Mouse (Mus musculus) intestine, postnatal 0 days (tissue): Measurements from ENCODE around the gene Gm9573. TPM values are rescaled to one million over a fixed set of nuclear protein-coding genes. Genes with fewer than 3 reads are reported as not detected.

Source experiments
- ATAC-seq: fragments of 200-750 bp; cut with Nextera tagmentation; 2 replicates; pipeline ENCODE4 v1.8.0; 2017; ENCODE audit warnings: mild to moderate bottlenecking, moderate TSS enrichment, moderate library complexity
- H3K27ac ChIP-seq: fragments of 300-500 bp; sonication (generic); 2 replicates; pipeline ENCODE4 v1.5.1; 2014; ENCODE audit warnings: mild to moderate bottlenecking, low read depth, low read length, moderate library complexity
- H3K27me3 ChIP-seq: fragments of 300-500 bp; sonication (generic); replicated peaks from 2 replicates; pipeline ENCODE4 v1.6.1; 2014; ENCODE audit warnings: low read length, mixed read lengths; ENCODE audit not compliant: control insufficient read depth, insufficient read depth
- H3K36me3 ChIP-seq: fragments of 300-500 bp; sonication (generic); 2 replicates; pipeline ENCODE4 v1.6.1; 2014; ENCODE audit warnings: mild to moderate bottlenecking, moderate library complexity; ENCODE audit not compliant: control insufficient read depth, insufficient read depth
- H3K4me1 ChIP-seq: fragments of 300-500 bp; sonication (generic); replicated peaks from 2 replicates; pipeline ENCODE4 v1.6.1; 2014; ENCODE audit warnings: antibody characterized with exemption, low read length, mixed read lengths; ENCODE audit not compliant: control insufficient read depth, insufficient read depth
- H3K4me2 ChIP-seq: fragments of 300-500 bp; sonication (generic); replicated peaks from 2 replicates; pipeline ENCODE4 v1.6.1; 2014; ENCODE audit warnings: low read depth, mild to moderate bottlenecking, moderate library complexity
- H3K4me3 ChIP-seq: fragments of 300-500 bp; sonication (generic); 2 replicates; pipeline ENCODE4 v1.5.1; 2014; ENCODE audit warnings: low read depth, low read length
- H3K9ac ChIP-seq: fragments of 300-500 bp; sonication (generic); 2 replicates; pipeline ENCODE4 v1.6.1; 2014; ENCODE audit warnings: mild to moderate bottlenecking, low read depth, low read length
- H3K9me3 ChIP-seq: fragments of 300-500 bp; sonication (generic); 2 replicates; pipeline ENCODE4 v1.6.1; 2016; ENCODE audit warnings: mixed run types; ENCODE audit not compliant: control insufficient read depth
- CTCF ChIP-seq: sonication (generic); IDR thresholded peaks from 2 replicates; pipeline ENCODE4 v1.5.1; 2016; ENCODE audit warnings: low read depth, mild to moderate bottlenecking, control low read depth, antibody characterized with exemption, moderate library complexity
- WGBS: fragments of 180-500 bp; shearing (Covaris S2); extraction: QIAGEN DNeasy Blood & Tissue Kit; methylation state at CpG from one replicate; pipeline ENCODE4 v1.1.7; 2014; 5-methylcytosine and 5-hydroxymethylcytosine counted together
- polyA plus RNA-seq: library from polyadenylated mRNA; unstranded; fragments of >200 nt; fragmentation: Nextera tagmentation; extraction: Ambion mirVana; gene quantifications from 2 replicates; pipeline ENCODE4 v1.2.1, GENCODE M21; 2015

Gm9573 gene
- polyA plus RNA-seq, 1 experiment from 2014 or later, result not detected

DNA sequence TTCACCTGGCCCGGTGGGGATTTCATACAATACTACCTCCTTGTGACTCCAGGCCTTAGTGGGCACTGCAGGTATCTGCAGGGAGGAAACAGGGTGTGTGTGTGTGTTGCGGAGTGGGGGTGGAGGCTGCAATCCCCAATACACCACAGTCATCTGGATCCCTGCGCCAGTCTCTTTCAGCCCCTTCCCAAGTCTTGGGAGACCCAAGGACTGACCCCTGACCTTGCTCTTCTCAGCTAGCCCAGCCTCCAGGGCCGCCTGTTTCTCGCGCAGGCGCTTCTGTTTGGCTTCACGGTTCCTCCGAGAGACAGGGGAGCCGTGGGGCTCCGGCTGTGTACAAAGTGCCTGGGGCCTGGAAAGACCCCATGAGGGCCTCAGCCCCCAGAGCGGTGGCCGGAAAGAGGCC is 40.4 kb upstream of the Gm9573 start:
- TF ChIP-seq CTCF, result 0 out of 2 replicates have a peak, but pooled peaks have one; percentile 6
- peaks cover 8% of the 10 kb centered on the region; the same call in 1 of the 2 replicates for H3K4me1 ChIP-seq
- WGBS, result 2% methylated on average over 13 of the region's 13 CpGs
- ATAC-seq, result peak; percentile 22; the same call in 1 of the 2 replicates
- H3K9me3 ChIP-seq, result no peaks in the 10 kb centered on the region
- peak overlapping the region; percentile 74 for H3K27ac ChIP-seq
- H3K27me3 ChIP-seq, result no peaks in the 10 kb centered on the region
- peaks cover 35% of the 10 kb centered on the region for H3K36me3 ChIP-seq
- peak overlapping the region; percentile 64 for H3K9ac ChIP-seq
- H3K4me2 ChIP-seq, result peak overlapping the region; percentile 96
- peak overlapping the region; percentile 66 for H3K4me3 ChIP-seq

GRCm38 (mm10) chr17:35665957-35666515 is 39.6 kb upstream of the Gm9573 start:
- no peak overlapping the region for H3K9ac ChIP-seq
- H3K4me2 ChIP-seq, result no peak overlapping the region
- no peaks in the 10 kb centered on the region for H3K9me3 ChIP-seq
- TF ChIP-seq CTCF, result peak; percentile 92
- no peak overlapping the region for H3K4me3 ChIP-seq
- peaks cover 8% of the 10 kb centered on the region; the same call in 1 of the 2 replicates for H3K4me1 ChIP-seq
- peak; percentile 38; the same call in 1 of the 2 replicates for ATAC-seq
- WGBS, result 68% methylated on average over 17 of the region's 17 CpGs
- peaks cover 40% of the 10 kb centered on the region for H3K36me3 ChIP-seq
- H3K27ac ChIP-seq, result no peak overlapping the region
- no peaks in the 10 kb centered on the region for H3K27me3 ChIP-seq

DNA sequence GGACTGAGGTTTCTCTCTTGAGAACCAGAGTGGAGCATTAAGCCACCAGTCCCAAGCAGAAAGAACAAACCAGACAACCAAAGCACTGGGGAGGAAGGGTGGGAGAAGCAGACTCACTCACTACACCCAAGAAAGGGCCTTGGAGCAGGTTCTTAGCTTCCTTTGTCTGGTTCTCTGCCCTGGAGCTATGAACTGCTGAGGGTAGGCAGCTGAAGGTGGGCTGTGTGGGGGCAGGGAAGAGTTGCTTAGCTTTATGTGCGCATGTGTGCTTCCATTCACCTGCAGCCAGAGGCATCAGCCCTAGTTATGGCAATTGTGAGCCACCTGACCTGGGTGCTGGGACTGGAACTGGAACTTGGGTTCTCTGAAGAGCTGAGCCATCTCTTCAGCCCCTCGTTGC is 26.6 kb upstream of the Gm9573 start:
- Histone ChIP-seq H3K27ac (no peak overlapping the region), H3K27me3 (no peaks in the 10 kb centered on the region), H3K4me3 (no peak overlapping the region), H3K9me3 (no peaks in the 10 kb centered on the region), H3K4me2 (no peak overlapping the region), H3K4me1 (0 out of 2 replicates have a peak, but pooled peaks cover 4% of the 10 kb centered on the region), H3K9ac (no peak overlapping the region), H3K36me3 (peaks cover 31% of the 10 kb centered on the region)
- no peak for ATAC-seq
- WGBS, result 89% methylated on average over 2 of the region's 2 CpGs
- TF ChIP-seq CTCF, result no peak

GRCm38 (mm10) chr17:35649429-35649828 is 23.0 kb upstream of the Gm9573 start:
- Histone ChIP-seq H3K27ac (no peak overlapping the region), H3K4me2 (peak overlapping the region; percentile 24), H3K27me3 (no peaks in the 10 kb centered on the region), H3K36me3 (no peaks in the 10 kb centered on the region), H3K9me3 (no peaks in the 10 kb centered on the region), H3K4me1 (0 out of 2 replicates have a peak, but pooled peaks cover 4% of the 10 kb centered on the region), H3K9ac (no peak overlapping the region), H3K4me3 (no peak overlapping the region)
- TF ChIP-seq CTCF, result no peak
- peak; percentile 90 for ATAC-seq
- 30% methylated on average over 2 of the region's 2 CpGs for WGBS

DNA sequence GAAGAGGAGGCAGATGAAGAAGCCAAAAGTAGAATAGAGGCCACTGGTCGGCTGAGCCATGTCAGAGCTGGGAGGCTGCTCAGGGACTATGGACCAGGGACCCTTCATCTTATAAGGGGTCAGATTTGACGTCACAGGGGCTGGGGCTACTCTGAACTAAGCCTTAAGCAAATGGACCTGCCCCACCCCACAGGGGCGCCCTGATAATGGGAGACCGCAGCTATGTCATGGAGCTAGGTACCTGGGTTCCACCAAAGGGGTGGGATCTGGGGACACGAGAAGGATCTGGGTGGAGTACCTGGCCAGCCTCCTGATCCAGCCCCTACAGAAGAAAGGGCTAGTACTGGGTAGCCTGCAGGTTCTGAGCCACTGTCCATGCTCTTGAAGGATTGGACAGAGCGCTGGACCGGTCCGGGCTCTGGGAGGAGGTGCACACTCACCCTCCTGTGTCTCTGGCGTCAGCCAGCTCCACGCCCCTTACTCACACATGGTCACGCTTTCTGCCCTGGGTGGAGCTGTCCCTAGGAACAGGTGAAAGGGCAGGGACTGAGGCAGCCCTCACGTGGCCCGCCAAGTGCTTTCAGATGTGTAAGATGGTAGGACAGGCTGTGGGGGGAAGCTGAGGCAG is 17.3 kb upstream of the Gm9573 start, which contains the start of gene Mucl3:
Gene Mucl3, minus strand, starts transcription at position 87 of the 628 bp plus-strand sequence.
- H3K4me2 ChIP-seq, result no peak within 1 kb of the TSS
- no peaks in the 10 kb centered on the region for H3K36me3 ChIP-seq
- 40% methylated on average over 13 of the region's 13 CpGs for WGBS
- H3K4me1 ChIP-seq, result no peaks in the 10 kb centered on the region
- H3K4me3 ChIP-seq, result no peak within 1 kb of the TSS
- H3K27ac ChIP-seq, result no peak within 1 kb of the TSS
- no peak within 1 kb of the TSS for H3K9ac ChIP-seq
- H3K27me3 ChIP-seq, result no peaks in the 10 kb centered on the region
- no peaks in the 10 kb centered on the region for H3K9me3 ChIP-seq
- no peak; the same call in 1 of the 2 replicates for ATAC-seq
- no peak for TF ChIP-seq CTCF

DNA sequence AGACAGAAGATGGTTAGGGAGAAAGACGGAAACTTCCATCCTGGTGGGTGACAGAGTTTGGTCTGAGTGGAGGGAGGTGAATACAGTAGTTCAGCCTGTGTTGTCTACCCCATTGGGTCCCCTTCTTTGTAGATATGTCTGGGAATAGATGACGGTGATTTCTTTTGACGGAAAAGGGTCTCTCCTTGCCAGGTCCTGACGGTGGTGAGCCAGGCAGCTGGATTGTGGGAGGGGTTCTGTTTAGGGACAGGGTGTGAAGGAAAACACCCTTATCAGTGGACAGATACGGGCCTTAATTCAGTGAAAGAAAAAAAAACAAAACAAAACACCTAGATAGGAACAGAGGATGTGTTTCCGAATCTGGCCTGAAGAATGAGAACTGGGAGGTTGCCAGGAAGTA is 12.9 kb upstream of the Gm9573 start:
- Histone ChIP-seq H3K4me3 (no peak overlapping the region), H3K27ac (no peak overlapping the region; the same call in 1 of the 2 replicates), H3K9ac (no peak overlapping the region), H3K9me3 (no peaks in the 10 kb centered on the region), H3K27me3 (no peaks in the 10 kb centered on the region), H3K36me3 (no peaks in the 10 kb centered on the region), H3K4me1 (no peaks in the 10 kb centered on the region), H3K4me2 (no peak overlapping the region)
- ATAC-seq, result no peak
- TF ChIP-seq CTCF, result no peak
- WGBS, result 62% methylated on average over 6 of the region's 6 CpGs
